Mouse (Mus musculus) induced T-regulatory cell, adult 2 months (primary cell): ENCODE data around the gene Ccdc188.
"Not testable (repeated sequence)": the region's sequence is repeated elsewhere in the genome, so short reads cannot be mapped to it uniquely, and the experiment has no call there.

Experiments
- DNase-seq: peaks from one replicate; pipeline ENCODE4 v3.0.0-alpha.2; 2012; ENCODE audit warnings: low read depth

The Ccdc188 gene

GRCm38 (mm10) chr16:18217579-18217978 lies at the start of gene Ccdc188:
Ccdc188 (plus strand) TSS chr16:18217879.
- DNase-seq = no peak

- no peak for DNase-seq
Measured at GRCm38 (mm10) chr16:18169156-18169555, 48.5 kb upstream of the Ccdc188 start.

- no peak for DNase-seq
Measured at GRCm38 (mm10) chr16:18169776-18170175, 47.9 kb upstream of the Ccdc188 start.

- peak; percentile 82 for DNase-seq
Measured at GRCm38 (mm10) chr16:18172266-18172855, 45.3 kb upstream of the Ccdc188 start.

GRCm38 (mm10) chr16:18173231-18173630 lies 44.4 kb upstream of the Ccdc188 start:
- DNase-seq = no peak

- no peak for DNase-seq
Measured at GRCm38 (mm10) chr16:18173788-18174187, 43.9 kb upstream of the Ccdc188 start.

GRCm38 (mm10) chr16:18175817-18176541 lies 41.7 kb upstream of the Ccdc188 start:
- no peak for DNase-seq

GRCm38 (mm10) chr16:18176758-18177157 lies 40.9 kb upstream of the Ccdc188 start:
- no peak for DNase-seq

GRCm38 (mm10) chr16:18179591-18179990 lies 38.1 kb upstream of the Ccdc188 start:
- no peak for DNase-seq

GRCm38 (mm10) chr16:18181398-18181797 lies 36.3 kb upstream of the Ccdc188 start:
- DNase-seq = no peak

- DNase-seq = no peak
Measured at GRCm38 (mm10) chr16:18182766-18183165, 34.9 kb upstream of the Ccdc188 start.

- DNase-seq = no peak
Measured at GRCm38 (mm10) chr16:18185715-18186449, 31.8 kb upstream of the Ccdc188 start.

GRCm38 (mm10) chr16:18186798-18187197 lies 30.9 kb upstream of the Ccdc188 start:
- DNase-seq = no peak

- no peak for DNase-seq
Measured at GRCm38 (mm10) chr16:18187221-18187620, 30.5 kb upstream of the Ccdc188 start.

GRCm38 (mm10) chr16:18191006-18191405 lies 26.7 kb upstream of the Ccdc188 start:
- no peak for DNase-seq

- DNase-seq = no peak
Measured at GRCm38 (mm10) chr16:18194208-18194985, 23.3 kb upstream of the Ccdc188 start.

GRCm38 (mm10) chr16:18195068-18195467 lies 22.6 kb upstream of the Ccdc188 start:
- DNase-seq = no peak

GRCm38 (mm10) chr16:18195561-18195960 lies 22.1 kb upstream of the Ccdc188 start:
- not testable (repeated sequence) for DNase-seq

- no peak for DNase-seq
Measured at GRCm38 (mm10) chr16:18197881-18198280, 19.8 kb upstream of the Ccdc188 start.

- no peak for DNase-seq
Measured at GRCm38 (mm10) chr16:18198365-18199098, 19.1 kb upstream of the Ccdc188 start.

GRCm38 (mm10) chr16:18200062-18200461 lies 17.6 kb upstream of the Ccdc188 start:
- no peak for DNase-seq

- no peak for DNase-seq
Measured at GRCm38 (mm10) chr16:18201620-18202019, 16.1 kb upstream of the Ccdc188 start.
